Mouse (Mus musculus) ZHBTc4 (cell line): Measurements from ENCODE around the gene Syn3.
A peak's percentile ranks its signal among the peaks of the same experiment; 100 is the strongest.
"Not testable (repeated sequence)": the region's sequence is repeated elsewhere in the genome, so short reads cannot be mapped to it uniquely, and the experiment has no call there.

Experiments used
- DNase-seq: peaks from one replicate; pipeline ENCODE4 v3.0.0-alpha.2; 2011; ENCODE audit warnings: low read depth, low spot score

Syn3 gene

GRCm38 (mm10) chr10:86418345-86418744 is 80.4 kb downstream of the Syn3 start:
- DNase-seq = no peak

GRCm38 (mm10) chr10:86416806-86417205 is 81.9 kb downstream of the Syn3 start:
- no peak for DNase-seq

- DNase-seq = no peak
Observed at GRCm38 (mm10) chr10:86410868-86411267, 87.8 kb downstream of the Syn3 start.

GRCm38 (mm10) chr10:86406952-86407351 is 91.7 kb downstream of the Syn3 start:
- no peak for DNase-seq

GRCm38 (mm10) chr10:86398347-86398720 is 100.4 kb downstream of the Syn3 start:
- DNase-seq = no peak

- no peak for DNase-seq
Observed at GRCm38 (mm10) chr10:86397577-86398346, 100.9 kb downstream of the Syn3 start.

- no peak for DNase-seq
Observed at GRCm38 (mm10) chr10:86392399-86392798, 106.3 kb downstream of the Syn3 start.

GRCm38 (mm10) chr10:86389913-86390312 is 108.8 kb downstream of the Syn3 start:
- peak; percentile 26 for DNase-seq

GRCm38 (mm10) chr10:86389357-86389756 is 109.3 kb downstream of the Syn3 start:
- no peak for DNase-seq

- no peak for DNase-seq
Observed at GRCm38 (mm10) chr10:86388803-86389202, 109.9 kb downstream of the Syn3 start.

- no peak for DNase-seq
Observed at GRCm38 (mm10) chr10:86387821-86388440, 110.8 kb downstream of the Syn3 start.

- DNase-seq = no peak
Observed at GRCm38 (mm10) chr10:86386232-86386631, 112.5 kb downstream of the Syn3 start.

GRCm38 (mm10) chr10:86385656-86386055 is 113.0 kb downstream of the Syn3 start:
- no peak for DNase-seq

- DNase-seq = no peak
Observed at GRCm38 (mm10) chr10:86384655-86385054, 114.0 kb downstream of the Syn3 start.

GRCm38 (mm10) chr10:86381922-86382260 is 116.8 kb downstream of the Syn3 start:
- DNase-seq = no peak

GRCm38 (mm10) chr10:86381150-86381921 is 117.4 kb downstream of the Syn3 start:
- DNase-seq = no peak

GRCm38 (mm10) chr10:86380626-86381025 is 118.1 kb downstream of the Syn3 start:
- no peak for DNase-seq

- not testable (repeated sequence) for DNase-seq
Observed at GRCm38 (mm10) chr10:86378803-86379202, 119.9 kb downstream of the Syn3 start.

- no peak for DNase-seq
Observed at GRCm38 (mm10) chr10:86376392-86377185, 122.1 kb downstream of the Syn3 start.

GRCm38 (mm10) chr10:86375903-86376302 is 122.8 kb downstream of the Syn3 start:
- DNase-seq = no peak

GRCm38 (mm10) chr10:86374061-86374460 is 124.6 kb downstream of the Syn3 start:
- DNase-seq = no peak

- DNase-seq = no peak
Observed at GRCm38 (mm10) chr10:86371561-86371960, 127.1 kb downstream of the Syn3 start.
